Mouse (Mus musculus): ENCODE results near the gene Gpank1.
"Not testable (repeated sequence)": the region's sequence is repeated elsewhere in the genome, so short reads cannot be mapped to it uniquely, and the experiment has no call there.

The Gpank1 gene

GRCm38 (mm10) chr17:35097164-35097655, 24.0 kb upstream of the Gpank1 start:
- in situ Hi-C loops (cut with MboI; ENCODE audit: low sequenced_read_pairs): no loop called here

GRCm38 (mm10) chr17:35100196-35100765, 21.0 kb upstream of the Gpank1 start:
- in situ Hi-C loops (cut with MboI; ENCODE audit: low sequenced_read_pairs): no loop called here

- in situ Hi-C loops (cut with MboI; ENCODE audit: low sequenced_read_pairs): no loop called here
Measured at GRCm38 (mm10) chr17:35101161-35101560, 20.1 kb upstream of the Gpank1 start.

GRCm38 (mm10) chr17:35102299-35102698, 19.0 kb upstream of the Gpank1 start:
- in situ Hi-C loops (cut with MboI; ENCODE audit: low sequenced_read_pairs): no loop called here

- in situ Hi-C loops (cut with MboI; ENCODE audit: low sequenced_read_pairs): no loop called here
Measured at GRCm38 (mm10) chr17:35103221-35103690, 18.0 kb upstream of the Gpank1 start.

GRCm38 (mm10) chr17:35104079-35104478, 17.2 kb upstream of the Gpank1 start:
- in situ Hi-C loops (cut with MboI; ENCODE audit: low sequenced_read_pairs): no loop called here

- in situ Hi-C loops (cut with MboI; ENCODE audit: low sequenced_read_pairs): no loop called here
Measured at GRCm38 (mm10) chr17:35104754-35105153, 16.5 kb upstream of the Gpank1 start.

GRCm38 (mm10) chr17:35105740-35106389, 15.4 kb upstream of the Gpank1 start:
- in situ Hi-C loops (cut with MboI; ENCODE audit: low sequenced_read_pairs): no loop called here

- in situ Hi-C loops (cut with MboI; ENCODE audit: low sequenced_read_pairs): no loop called here
Measured at GRCm38 (mm10) chr17:35106522-35106921, 14.7 kb upstream of the Gpank1 start.

GRCm38 (mm10) chr17:35108097-35108496, 13.2 kb upstream of the Gpank1 start, which contains the start of gene Ly6g5c:
Ly6g5c (plus strand) TSS chr17:35108279.
- in situ Hi-C loops (cut with MboI; ENCODE audit: low sequenced_read_pairs): no loop called here

- in situ Hi-C loops (cut with MboI; ENCODE audit: low sequenced_read_pairs): no loop called here
Measured at GRCm38 (mm10) chr17:35111774-35112173, 9.5 kb upstream of the Gpank1 start.

GRCm38 (mm10) chr17:35115046-35116019, 5.9 kb upstream of the Gpank1 start, which contains the start of gene Ly6g5b:
Ly6g5b (minus strand) TSS chr17:35115428.
- in situ Hi-C loops (cut with MboI; ENCODE audit: low sequenced_read_pairs): no loop called here

- in situ Hi-C loops (cut with MboI; ENCODE audit: low sequenced_read_pairs): no loop called here
Measured at GRCm38 (mm10) chr17:35120745-35121142, 511 bp upstream of the Gpank1 start.

GRCm38 (mm10) chr17:35121871-35122303, 632 bp downstream of the Gpank1 start, which contains the start of gene Csnk2b:
Csnk2b (minus strand) TSS chr17:35122053.
- in situ Hi-C loops (cut with MboI; ENCODE audit: low sequenced_read_pairs): no loop called here

- in situ Hi-C loops (cut with MboI; ENCODE audit: low sequenced_read_pairs): not testable (repeated sequence)
Measured at GRCm38 (mm10) chr17:35123287-35123686, 2.0 kb downstream of the Gpank1 start.

- in situ Hi-C loops (cut with MboI; ENCODE audit: low sequenced_read_pairs): not testable (repeated sequence)
Measured at GRCm38 (mm10) chr17:35124261-35124896, 3.1 kb downstream of the Gpank1 start.

GRCm38 (mm10) chr17:35125081-35125480, 3.8 kb downstream of the Gpank1 start:
- in situ Hi-C loops (cut with MboI; ENCODE audit: low sequenced_read_pairs): no loop called here

- in situ Hi-C loops (cut with MboI; ENCODE audit: low sequenced_read_pairs): no loop called here
Measured at GRCm38 (mm10) chr17:35125578-35125977, 4.3 kb downstream of the Gpank1 start.

GRCm38 (mm10) chr17:35126206-35126611, 5.0 kb downstream of the Gpank1 start, which contains the start of gene D17H6S53E:
D17H6S53E (plus strand) TSS chr17:35126373.
- in situ Hi-C loops (cut with MboI; ENCODE audit: low sequenced_read_pairs): no loop called here

- in situ Hi-C loops (cut with MboI; ENCODE audit: low sequenced_read_pairs): no loop called here
Measured at GRCm38 (mm10) chr17:35127017-35127416, 5.8 kb downstream of the Gpank1 start.
